Mouse (Mus musculus) olfactory bulb, adult 2 months (tissue): ENCODE results near the gene Fstl1. TPM values are rescaled to one million over a fixed set of nuclear protein-coding genes. Genes with fewer than 3 reads are reported as not detected.

Source experiments
- H3K27ac ChIP-seq: fragments of 200-500 bp; 2 replicates; pipeline ENCODE4 v1.5.1; 2012; ENCODE audit warnings: low read depth, low read length; ENCODE audit not compliant: insufficient read depth
- H3K4me1 ChIP-seq: fragments of 200-500 bp; 2 replicates; pipeline ENCODE4 v1.6.1; 2012; ENCODE audit warnings: low read length; ENCODE audit not compliant: control insufficient read depth, insufficient read depth
- H3K4me3 ChIP-seq: fragments of 200-500 bp; 2 replicates; pipeline ENCODE4 v1.5.1; 2012; ENCODE audit warnings: mild to moderate bottlenecking, low read depth, low read length, moderate library complexity; ENCODE audit not compliant: insufficient read depth
- CTCF ChIP-seq: fragments of 200-500 bp; IDR thresholded peaks from 2 replicates; pipeline ENCODE4 v1.5.1; 2012; ENCODE audit warnings: low read depth, mild to moderate bottlenecking, low read length, moderate library complexity; ENCODE audit not compliant: insufficient read depth
- POLR2A ChIP-seq: fragments of 200-500 bp; IDR thresholded peaks from 2 replicates; pipeline ENCODE4 v1.6.1; 2012; ENCODE audit warnings: mild to moderate bottlenecking, low read depth, low read length, moderate library complexity; ENCODE audit not compliant: insufficient read depth
- WGBS: fragments of 180-500 bp; shearing (Covaris S2); methylation state at CpG from one replicate; pipeline ENCODE4 v1.1.7; 2018; 5-methylcytosine and 5-hydroxymethylcytosine counted together
- polyA plus RNA-seq: library from polyadenylated mRNA; stranded (reverse); fragments of >200 nt; gene quantifications from 2 replicates; pipeline ENCODE4 v1.2.4, GENCODE M21; 2012; ENCODE audit warnings: low replicate concordance; ENCODE audit not compliant: missing spikeins, insufficient read depth, insufficient read length

The Fstl1 gene
- polyA plus RNA-seq, 1 experiment = not detected

DNA sequence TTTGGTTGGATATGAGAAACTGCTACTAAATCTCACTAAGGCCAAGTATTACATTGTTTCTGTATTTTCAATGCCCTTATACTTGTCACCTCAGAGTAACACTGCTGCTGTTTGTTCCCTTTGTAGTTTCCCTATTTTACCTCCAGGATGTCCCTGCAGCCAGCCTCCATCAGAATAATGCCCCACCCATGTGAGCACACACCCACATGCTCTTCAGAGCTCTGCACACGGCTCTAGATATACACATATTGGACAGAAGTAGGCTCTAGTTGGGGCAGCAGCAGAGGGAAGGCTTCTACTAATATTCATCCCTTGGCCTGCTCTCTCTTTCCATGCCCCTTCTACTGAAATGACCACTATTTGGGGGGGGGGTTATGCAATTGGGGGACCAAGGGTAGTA, 3.7 kb downstream of the Fstl1 start:
- no peak for TF ChIP-seq CTCF
- no peak for TF ChIP-seq POLR2A
- Histone ChIP-seq H3K4me3 (no peak overlapping the region), H3K4me1 (peaks cover 6% of the 10 kb centered on the region; the same call in 1 of the 2 replicates), H3K27ac (no peak overlapping the region)
- WGBS = 28% methylated on average over 1 of the region's 1 CpGs

- 76% methylated on average over 3 of the region's 3 CpGs for WGBS
- TF ChIP-seq CTCF = no peak
- TF ChIP-seq POLR2A = no peak
- Histone ChIP-seq H3K4me3 (no peak overlapping the region), H3K27ac (no peak overlapping the region), H3K4me1 (peaks cover 8% of the 10 kb centered on the region; the same call in 1 of the 2 replicates)
Observed at GRCm38 (mm10) chr16:37780911-37781310, 4.2 kb downstream of the Fstl1 start.

GRCm38 (mm10) chr16:37784526-37784925, 7.9 kb downstream of the Fstl1 start:
- WGBS = 72% methylated on average over 3 of the region's 3 CpGs
- H3K4me1 ChIP-seq = peaks cover 19% of the 10 kb centered on the region
- H3K27ac ChIP-seq = no peak overlapping the region
- TF ChIP-seq CTCF (no peak), POLR2A (no peak)
- H3K4me3 ChIP-seq = no peak overlapping the region

DNA sequence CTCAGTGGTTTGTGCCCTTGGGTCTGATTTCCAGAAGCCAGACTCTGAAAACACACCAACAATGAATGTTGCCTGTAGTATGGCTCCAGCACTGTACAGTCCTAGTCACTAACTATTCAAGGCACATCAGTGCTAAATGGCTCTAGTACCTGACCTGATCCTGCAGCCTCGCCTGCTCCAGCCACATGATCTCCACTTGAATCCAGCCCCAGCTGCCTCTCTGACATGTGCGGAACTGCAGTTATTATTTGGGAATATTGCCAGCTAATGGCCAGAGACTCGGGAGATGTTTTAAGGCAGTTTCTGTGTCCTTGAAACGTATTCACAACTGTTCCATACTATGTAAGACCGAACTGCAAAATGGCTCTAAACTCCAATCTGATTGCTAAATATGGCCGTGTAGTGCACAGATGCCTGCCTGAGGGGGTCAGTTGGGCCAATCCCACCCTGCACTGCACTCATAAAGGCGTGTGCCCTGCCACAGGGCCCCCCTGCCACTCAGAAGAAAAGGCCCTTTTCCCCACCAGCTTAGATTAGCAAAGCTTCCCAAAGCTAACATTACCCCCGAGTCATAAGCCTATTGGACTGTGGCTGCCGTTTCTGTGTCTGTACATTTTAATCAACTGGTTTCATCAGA, 11.0 kb downstream of the Fstl1 start:
- Histone ChIP-seq H3K4me1 (peaks cover 22% of the 10 kb centered on the region), H3K4me3 (no peak overlapping the region), H3K27ac (no peak overlapping the region)
- no peak for TF ChIP-seq CTCF
- no peak for TF ChIP-seq POLR2A
- 57% methylated on average over 9 of the region's 9 CpGs for WGBS

GRCm38 (mm10) chr16:37788367-37789014, 11.8 kb downstream of the Fstl1 start:
- Histone ChIP-seq H3K27ac (peak overlapping the region; percentile 45; the same call in 1 of the 2 replicates), H3K4me1 (peaks cover 22% of the 10 kb centered on the region), H3K4me3 (no peak overlapping the region)
- TF ChIP-seq POLR2A (no peak), CTCF (no peak)
- 27% methylated on average over 12 of the region's 12 CpGs for WGBS

DNA sequence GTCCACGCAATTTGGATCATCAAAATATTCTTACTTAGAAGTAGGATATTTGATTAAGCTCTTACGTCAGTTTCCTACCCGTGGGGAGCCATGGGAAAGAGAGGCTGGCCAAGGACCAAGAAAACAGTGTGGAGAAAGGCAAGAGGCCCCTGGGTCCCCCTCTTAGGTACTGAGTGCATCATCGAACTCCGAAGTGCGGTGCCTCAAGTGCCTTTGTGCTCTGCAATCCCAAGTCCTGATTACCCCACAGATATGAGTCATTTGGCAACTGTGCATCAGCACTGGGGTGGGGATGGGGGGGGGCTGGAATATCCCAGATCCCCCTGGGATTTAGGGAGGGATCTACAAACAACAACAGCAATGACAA, 12.3 kb downstream of the Fstl1 start:
- no peak for TF ChIP-seq POLR2A
- no peak for TF ChIP-seq CTCF
- H3K27ac ChIP-seq = no peak overlapping the region
- whole genome bisulfite sequencing = 55% methylated on average over 6 of the region's 6 CpGs
- peaks cover 22% of the 10 kb centered on the region for H3K4me1 ChIP-seq
- no peak overlapping the region for H3K4me3 ChIP-seq

- TF ChIP-seq POLR2A (no peak), CTCF (no peak)
- Histone ChIP-seq H3K4me3 (no peak overlapping the region), H3K27ac (no peak overlapping the region), H3K4me1 (peaks cover 22% of the 10 kb centered on the region)
- WGBS = 76% methylated on average over 6 of the region's 6 CpGs
Observed at GRCm38 (mm10) chr16:37789394-37789920, 12.8 kb downstream of the Fstl1 start.

DNA sequence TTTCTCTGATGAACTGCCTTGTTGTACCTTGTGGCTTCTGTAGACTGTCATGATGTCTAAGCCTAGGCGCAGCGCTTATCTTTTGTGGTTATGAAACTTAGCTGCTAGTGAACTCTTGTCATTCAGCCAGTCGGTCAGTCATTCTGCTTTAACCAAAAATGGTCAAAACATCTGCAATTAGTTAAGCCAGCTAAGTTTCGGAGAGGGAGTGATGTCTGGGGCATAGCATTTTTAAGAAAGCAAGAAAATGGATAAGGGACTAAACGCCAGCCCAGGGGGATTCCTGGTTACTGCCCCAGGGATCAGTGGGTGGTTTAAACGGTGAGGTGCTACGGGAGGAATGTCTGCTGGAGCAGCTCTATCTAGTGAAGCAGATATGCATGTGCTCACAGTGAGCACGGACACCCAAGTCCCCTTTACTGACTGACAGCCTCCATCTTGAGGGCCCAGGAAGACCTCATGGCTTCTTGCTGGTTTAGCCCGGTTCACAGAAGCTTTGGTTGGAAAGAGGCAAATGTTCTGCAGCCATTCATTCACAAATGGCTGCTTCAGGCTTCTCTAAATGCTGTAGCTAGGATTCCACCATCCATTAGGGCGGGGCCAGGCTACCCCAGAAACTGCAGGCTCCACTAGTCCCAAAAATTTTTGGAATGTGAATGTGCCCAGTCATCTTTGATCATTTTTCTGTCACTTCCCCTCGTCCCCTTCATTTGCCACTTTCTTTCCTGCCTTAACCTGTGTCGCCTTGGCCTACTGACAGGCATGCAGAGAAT, 13.5 kb downstream of the Fstl1 start:
- WGBS = 85% methylated on average over 12 of the region's 12 CpGs
- TF ChIP-seq CTCF (no peak), POLR2A (no peak)
- H3K27ac ChIP-seq = no peak overlapping the region
- peaks cover 22% of the 10 kb centered on the region for H3K4me1 ChIP-seq
- no peak overlapping the region for H3K4me3 ChIP-seq

GRCm38 (mm10) chr16:37790781-37791175, 14.1 kb downstream of the Fstl1 start:
- Histone ChIP-seq H3K27ac (no peak overlapping the region), H3K4me1 (peaks cover 21% of the 10 kb centered on the region), H3K4me3 (no peak overlapping the region)
- TF ChIP-seq POLR2A (no peak), CTCF (no peak)
- WGBS = 68% methylated on average over 8 of the region's 8 CpGs

DNA sequence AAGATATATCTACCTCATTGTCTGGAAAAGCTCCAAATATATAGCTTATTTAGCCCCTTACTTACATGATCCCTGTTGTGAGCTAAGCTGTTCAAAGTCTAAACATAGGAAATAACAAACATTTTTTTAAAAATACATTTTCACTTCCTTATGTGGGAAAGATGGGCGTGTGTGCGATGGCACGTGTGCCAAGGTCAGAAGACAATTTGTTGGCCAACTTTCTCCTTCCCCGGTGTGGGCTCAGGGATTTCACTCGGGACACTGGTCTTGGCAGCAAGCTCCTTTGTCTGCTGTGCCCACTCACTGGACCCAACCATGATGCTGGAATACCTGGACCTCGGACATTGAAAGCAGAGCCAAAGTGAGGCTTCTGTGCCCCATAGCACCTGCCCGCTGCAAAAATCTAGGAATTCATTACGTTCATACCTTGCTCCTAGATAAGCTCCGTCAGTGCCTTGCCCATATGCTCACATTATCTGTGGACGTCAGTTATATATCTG, 19.0 kb downstream of the Fstl1 start:
- 89% methylated on average over 10 of the region's 10 CpGs for WGBS
- H3K4me1 ChIP-seq = peaks cover 4% of the 10 kb centered on the region; the same call in 1 of the 2 replicates
- no peak for TF ChIP-seq CTCF
- no peak for TF ChIP-seq POLR2A
- no peak overlapping the region for H3K4me3 ChIP-seq
- H3K27ac ChIP-seq = no peak overlapping the region
